ENCODE assay signal across 10 mouse cellular contexts in genomic region chr2:173564179-173564578, GRCm38 (mm10). TPM values are rescaled to one million over a fixed set of nuclear protein-coding genes. Genes with fewer than 3 reads are reported as not detected.
DNase-seq lines count a peak whose midpoint lies in the region; ATAC-seq and TF ChIP-seq lines count a peak whose summit lies in the region.
"Had no signal": no experiment of that assay in that cellular context is flagged by ENCODE, and none has a peak within 500 bp of the region (broad histone marks: within the 10 kb centered on the region; RNA-seq: fewer than 3 reads in every experiment).

No protein-coding gene starts in this region.

- WGBS in kidney, embryonic 16.5 days = 54% methylated on average over 9 of the region's 9 CpGs
- WGBS in kidney, embryonic 14.5 days = 61% methylated on average over 9 of the region's 9 CpGs
- WGBS in embryonic facial prominence, embryonic 13.5 days = 46% methylated on average over 9 of the region's 9 CpGs
- 37% methylated on average over 9 of the region's 9 CpGs for WGBS in limb, embryonic 14.5 days

- no peaks in the 10 kb centered on the region for H3K36me3 ChIP-seq in kidney, embryonic 16.5 days (ENCODE audit: insufficient read depth, low read length)
- H3K36me3 ChIP-seq in kidney, embryonic 14.5 days (ENCODE audit: control insufficient read depth, insufficient read depth, low read length) = no peaks in the 10 kb centered on the region
- H3K36me3 ChIP-seq in embryonic facial prominence, embryonic 13.5 days = no peaks in the 10 kb centered on the region
- no peaks in the 10 kb centered on the region for H3K36me3 ChIP-seq in limb, embryonic 14.5 days (ENCODE audit: control insufficient read depth, insufficient read depth, low read length)

- peak overlapping the region; percentile 34; the same call in 1 of the 2 replicates for H3K27ac ChIP-seq in kidney, embryonic 16.5 days (ENCODE audit: low read length)
- H3K27ac ChIP-seq in kidney, embryonic 14.5 days (ENCODE audit: low read depth, low read length) = no peak overlapping the region
- peak overlapping the region; percentile 16; the same call in 1 of the 2 replicates for H3K27ac ChIP-seq in embryonic facial prominence, embryonic 13.5 days
- no peak overlapping the region for H3K27ac ChIP-seq in limb, embryonic 14.5 days (replicated peaks; ENCODE audit: low read depth, low read length)

- no peak; the same call in 1 of the 2 replicates for ATAC-seq in kidney, embryonic 16.5 days (ENCODE audit: low FRiP score, low TSS enrichment)
- ATAC-seq in kidney, embryonic 14.5 days (ENCODE audit: low FRiP score, low TSS enrichment) = no peak
- no peak for ATAC-seq in embryonic facial prominence, embryonic 13.5 days (ENCODE audit: insufficient number of reproducible peaks, insufficient read depth, low FRiP score, low TSS enrichment, low read depth)
- ATAC-seq in limb, embryonic 14.5 days (ENCODE audit: low FRiP score, low read depth) = no peak
- ATAC-seq in inflammation-experienced regulatory T-cells, adult 6 months = no peak
- no peak for ATAC-seq in activated CD4-positive, CD25-positive, alpha-beta regulatory T cell, adult 4 months

- no peak overlapping the region for H3K4me2 ChIP-seq in kidney, embryonic 16.5 days (replicated peaks; ENCODE audit: low read depth, low read length)
- H3K4me2 ChIP-seq in kidney, embryonic 14.5 days (replicated peaks; ENCODE audit: low read depth, low read length) = no peak overlapping the region
- H3K4me2 ChIP-seq in embryonic facial prominence, embryonic 13.5 days = no peak overlapping the region
- no peak overlapping the region for H3K4me2 ChIP-seq in limb, embryonic 14.5 days (replicated peaks; ENCODE audit: low read depth, low read length, severe bottlenecking)

- peaks cover 16% of the 10 kb centered on the region for H3K4me1 ChIP-seq in kidney, embryonic 16.5 days (ENCODE audit: insufficient read depth, low read length)
- peaks cover 13% of the 10 kb centered on the region for H3K4me1 ChIP-seq in kidney, embryonic 14.5 days (ENCODE audit: control insufficient read depth, insufficient read depth, low read length)
- H3K4me1 ChIP-seq in embryonic facial prominence, embryonic 13.5 days = peaks cover 14% of the 10 kb centered on the region
- H3K4me1 ChIP-seq in limb, embryonic 14.5 days (ENCODE audit: control insufficient read depth, insufficient read depth, low read length) = peaks cover 9% of the 10 kb centered on the region

- no peaks in the 10 kb centered on the region for H3K27me3 ChIP-seq in kidney, embryonic 16.5 days (ENCODE audit: insufficient read depth, low read length)
- H3K27me3 ChIP-seq in kidney, embryonic 14.5 days (ENCODE audit: control insufficient read depth, insufficient read depth, low read length) = no peaks in the 10 kb centered on the region
- no peaks in the 10 kb centered on the region; the same call in 1 of the 2 replicates for H3K27me3 ChIP-seq in embryonic facial prominence, embryonic 13.5 days
- H3K27me3 ChIP-seq in limb, embryonic 14.5 days (ENCODE audit: control insufficient read depth, insufficient read depth, low read length) = no peaks in the 10 kb centered on the region

- no peak overlapping the region for H3K9ac ChIP-seq in kidney, embryonic 16.5 days (replicated peaks; ENCODE audit: low read length)
- no peak overlapping the region for H3K9ac ChIP-seq in kidney, embryonic 14.5 days (ENCODE audit: low read depth, low read length)
- H3K9ac ChIP-seq in embryonic facial prominence, embryonic 13.5 days = no peak overlapping the region
- no peak overlapping the region for H3K9ac ChIP-seq in limb, embryonic 14.5 days (ENCODE audit: low read depth, low read length, severe bottlenecking)

- H3K9me3 ChIP-seq in kidney, embryonic 16.5 days (ENCODE audit: low read length) = no peaks in the 10 kb centered on the region
- no peaks in the 10 kb centered on the region for H3K9me3 ChIP-seq in kidney, embryonic 14.5 days (ENCODE audit: control insufficient read depth, low read length)
- no peaks in the 10 kb centered on the region for H3K9me3 ChIP-seq in embryonic facial prominence, embryonic 13.5 days
- no peaks in the 10 kb centered on the region for H3K9me3 ChIP-seq in limb, embryonic 14.5 days (ENCODE audit: control insufficient read depth, low read length)

- DNase-seq in NIH3T3 (ENCODE audit: low read depth) = peak; percentile 56
- peak; percentile 51 for DNase-seq in limb, embryonic 14.5 days (ENCODE audit: low spot score)
- DNase-seq: heart, postnatal 36 days had no signal

- TF ChIP-seq POLR2A in limb, embryonic 14.5 days (IDR thresholded peaks at IDR 0.05; ENCODE audit: borderline replicate concordance, extremely low read depth, insufficient read depth, insufficient read length) = no peak

- H3K4me3 ChIP-seq in kidney, embryonic 16.5 days (ENCODE audit: low read length) = no peak overlapping the region
- H3K4me3 ChIP-seq in kidney, embryonic 14.5 days (ENCODE audit: low read length) = no peak overlapping the region
- no peak overlapping the region for H3K4me3 ChIP-seq in embryonic facial prominence, embryonic 13.5 days
- H3K4me3 ChIP-seq in limb, embryonic 14.5 days (replicated peaks; ENCODE audit: low read length) = no peak overlapping the region

RNA-seq across cellular contexts. Expression of gene Ankrd60, which starts 14.0 kb away (rescaled TPM):
- polyA plus RNA-seq in kidney, embryonic 16.5 days (2015; fragmentation: Nextera tagmentation; extraction: Ambion mirVana) = not detected in 2 replicates
- polyA plus RNA-seq in kidney, embryonic 14.5 days (2014; fragmentation: Nextera tagmentation; extraction: Ambion mirVana) = not detected in 2 replicates
- not detected in 2 replicates for polyA plus RNA-seq in embryonic facial prominence, embryonic 13.5 days (2015; fragmentation: Nextera tagmentation; extraction: Ambion mirVana)
- not detected in 2 replicates for polyA plus RNA-seq in limb, embryonic 14.5 days (2012; rRNA removed)
- not detected in 2 replicates for polyA plus RNA-seq in limb, embryonic 14.5 days (2014; fragmentation: Nextera tagmentation; extraction: Ambion mirVana)
- polyA plus RNA-seq in inflammation-experienced regulatory T-cells, adult 6 months (2017; shearing (Covaris generic)) = not detected
- polyA plus RNA-seq in activated CD4-positive, CD25-positive, alpha-beta regulatory T cell, adult 4 months (2017; shearing (Covaris generic)) = not detected
- polyA plus RNA-seq: liver, embryonic 16.5 days had no signal

RNA-seq across cellular contexts. Expression of gene 1700021F07Rik, which starts 41.8 kb away (rescaled TPM):
- not detected in 2 replicates for polyA plus RNA-seq in kidney, embryonic 16.5 days (2015; fragmentation: Nextera tagmentation; extraction: Ambion mirVana)
- polyA plus RNA-seq in kidney, embryonic 14.5 days (2014; fragmentation: Nextera tagmentation; extraction: Ambion mirVana) = not detected in 2 replicates
- polyA plus RNA-seq in embryonic facial prominence, embryonic 13.5 days (2015; fragmentation: Nextera tagmentation; extraction: Ambion mirVana) = not detected in 2 replicates
- not detected in 2 replicates for polyA plus RNA-seq in limb, embryonic 14.5 days (2012; rRNA removed)
- not detected in 2 replicates for polyA plus RNA-seq in limb, embryonic 14.5 days (2014; fragmentation: Nextera tagmentation; extraction: Ambion mirVana)
- not detected for polyA plus RNA-seq in inflammation-experienced regulatory T-cells, adult 6 months (2017; shearing (Covaris generic))
- polyA plus RNA-seq in activated CD4-positive, CD25-positive, alpha-beta regulatory T cell, adult 4 months (2017; shearing (Covaris generic)) = not detected
- polyA plus RNA-seq: liver, embryonic 16.5 days; thymus, postnatal 0 days had no signal

Comparison
In these comparisons a context has a peak if more than half of its experiments do, and no peak if none do; other contexts are left out.
1. H3K27ac ChIP-seq: peak in kidney, embryonic 16.5 days (single experiment) and embryonic facial prominence, embryonic 13.5 days (single experiment); none in kidney, embryonic 14.5 days (single experiment) and limb, embryonic 14.5 days (single experiment).